In the genomic region with DNA sequence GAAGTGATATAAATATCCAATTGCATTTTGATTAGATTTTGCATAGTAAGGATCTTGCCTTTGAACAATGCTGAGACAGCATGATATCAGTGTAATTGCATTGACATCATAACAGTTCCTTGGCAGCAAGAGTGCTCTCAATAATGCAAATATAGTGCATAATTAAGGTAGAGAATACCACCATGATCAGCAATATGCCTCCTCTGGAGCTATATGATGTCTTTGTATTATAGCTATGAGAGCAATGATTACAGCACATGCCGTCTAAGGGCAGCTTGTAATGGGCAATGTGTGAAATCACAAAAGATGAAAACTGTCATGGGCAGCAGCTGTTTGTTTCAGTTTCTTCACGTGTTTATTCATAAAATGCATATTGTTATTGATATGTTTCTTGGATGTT, we compare ENCODE assay signal across 17 mouse cellular contexts.
"Had no signal": no experiment of that assay in that cellular context is flagged by ENCODE, and none has a peak within 500 bp of the region (broad histone marks: within the 10 kb centered on the region; RNA-seq: fewer than 3 reads in every experiment).

No protein-coding gene starts in this region.

- H3K36me3 ChIP-seq: kidney, embryonic 15.5 days; liver, embryonic 13.5 days; midbrain, embryonic 12.5 days had no signal

- H3K4me3 ChIP-seq: kidney, embryonic 15.5 days; left cerebral cortex, adult 2 months; liver, embryonic 13.5 days; midbrain, embryonic 12.5 days; myocyte had no signal

- ATAC-seq: midbrain, embryonic 16.5 days had no signal

- H3K27ac ChIP-seq: kidney, embryonic 15.5 days; left cerebral cortex, adult 2 months; liver, embryonic 13.5 days; midbrain, embryonic 12.5 days; stomach, postnatal 0 days had no signal

- DNase-seq: kidney, adult 8-10 months; kidney, postnatal 10 days; kidney, postnatal 36 days; layer of hippocampus, postnatal 36 days; liver, embryonic 13.5 days; lung, adult 2 months; lung, postnatal 14 days; lung, postnatal 4 days; thymus, adult 2 months; thymus, postnatal 14 days; thymus, postnatal 4 days had no signal

- H3K4me2 ChIP-seq: kidney, embryonic 15.5 days; liver, embryonic 13.5 days; midbrain, embryonic 12.5 days had no signal

- H3K4me1 ChIP-seq: kidney, embryonic 15.5 days; liver, embryonic 13.5 days; midbrain, embryonic 12.5 days had no signal

- H3K9ac ChIP-seq: kidney, embryonic 15.5 days; liver, embryonic 13.5 days; midbrain, embryonic 12.5 days had no signal

- H3K27me3 ChIP-seq: kidney, embryonic 15.5 days; liver, embryonic 13.5 days; midbrain, embryonic 12.5 days had no signal

- H3K9me3 ChIP-seq: kidney, embryonic 15.5 days; liver, embryonic 13.5 days; midbrain, embryonic 12.5 days had no signal
